Mouse (Mus musculus): Measurements from ENCODE around the gene Brinp1. TPM values are rescaled to one million over a fixed set of nuclear protein-coding genes. Genes with fewer than 3 reads are reported as not detected.

The Brinp1 gene
- total RNA-seq (2015; ENCODE audit: low replicate concordance) (not detected in 2 replicates), total RNA-seq (2017; ENCODE audit: low replicate concordance) (not detected in 2 replicates)

DNA sequence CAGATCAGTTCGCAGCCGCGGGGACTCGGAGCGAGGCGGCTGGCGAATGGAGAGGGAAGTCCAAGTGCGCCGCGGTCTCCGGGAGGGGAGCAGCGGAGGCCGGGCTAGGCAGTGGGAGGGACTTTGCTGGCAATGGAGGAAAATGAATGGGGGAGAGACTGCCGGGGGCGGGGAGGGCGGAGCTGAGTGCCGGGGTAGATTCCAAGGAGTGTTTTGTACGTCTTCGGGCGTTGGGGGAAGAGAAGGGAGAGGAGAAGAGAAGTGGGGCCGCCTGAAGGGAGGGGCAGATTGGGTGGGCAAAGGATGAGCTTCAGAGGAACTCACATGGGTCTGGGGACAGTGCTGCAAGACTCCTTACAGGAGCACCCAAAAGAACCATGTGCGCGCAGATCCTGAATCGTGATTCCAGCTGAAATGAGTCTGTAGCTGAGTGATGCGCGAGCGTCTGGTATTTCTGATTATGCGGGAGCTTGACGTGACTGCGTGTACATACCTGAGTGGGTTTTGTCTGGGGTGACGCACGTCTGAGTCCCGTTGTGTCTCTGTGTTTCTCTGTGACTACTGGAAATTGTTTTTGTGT lies at the start of gene Brinp1:
TSS of gene Brinp1 (minus strand) at position 76 of the 580 bp plus-strand sequence.
- ATAC-seq (replicated peaks; ENCODE audit: low FRiP score, poor library complexity, severe bottlenecking), result no peak

- no peak for ATAC-seq (replicated peaks; ENCODE audit: low FRiP score, poor library complexity, severe bottlenecking)
Observed at GRCm38 (mm10) chr4:68957265-68957664, 3.1 kb upstream of the Brinp1 start.

DNA sequence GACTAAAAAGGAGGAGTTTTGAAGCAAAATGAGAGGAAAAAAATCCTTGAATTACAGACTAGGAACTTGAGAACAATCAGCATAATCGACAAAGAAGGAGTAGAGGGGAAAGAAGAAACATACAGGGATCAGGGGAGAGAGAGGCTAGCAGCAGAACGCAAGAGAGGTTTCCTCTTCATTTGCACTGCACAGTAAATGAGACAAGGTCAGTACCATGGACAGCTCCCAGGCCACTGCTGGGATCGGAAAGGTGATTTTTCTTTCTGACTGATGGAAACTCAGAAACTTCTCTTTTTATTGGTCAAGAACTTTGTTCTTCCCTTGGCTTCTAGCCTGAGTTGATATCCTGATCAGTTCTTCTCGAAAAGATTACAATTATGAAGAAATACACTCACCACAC lies 1.4 kb upstream of the Brinp1 start:
- ATAC-seq (replicated peaks; ENCODE audit: low FRiP score, poor library complexity, severe bottlenecking), result no peak

GRCm38 (mm10) chr4:68953667-68954321 lies 403 bp downstream of the Brinp1 start:
- ATAC-seq (replicated peaks; ENCODE audit: low FRiP score, poor library complexity, severe bottlenecking), result no peak

DNA sequence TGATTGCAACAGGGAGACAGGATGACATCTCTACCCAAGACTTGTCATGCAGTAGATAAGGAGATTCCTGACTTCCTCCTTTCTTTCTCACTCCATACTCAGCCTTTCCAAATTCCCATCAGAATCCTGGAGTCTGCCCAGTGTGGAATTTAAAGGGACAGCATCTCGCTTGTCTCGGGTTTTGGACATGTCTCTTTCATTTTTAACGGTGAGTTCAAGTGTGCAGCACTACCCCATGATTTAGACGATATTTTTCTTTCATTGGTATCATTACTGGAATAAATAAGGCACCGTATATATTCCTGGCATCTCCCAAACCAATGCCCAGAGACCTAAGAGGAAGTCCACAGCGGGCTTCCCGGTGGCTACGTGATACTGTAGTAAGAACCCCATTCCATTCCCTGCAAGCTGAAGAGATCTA lies 1.1 kb downstream of the Brinp1 start:
- ATAC-seq (replicated peaks; ENCODE audit: low FRiP score, poor library complexity, severe bottlenecking), result no peak

DNA sequence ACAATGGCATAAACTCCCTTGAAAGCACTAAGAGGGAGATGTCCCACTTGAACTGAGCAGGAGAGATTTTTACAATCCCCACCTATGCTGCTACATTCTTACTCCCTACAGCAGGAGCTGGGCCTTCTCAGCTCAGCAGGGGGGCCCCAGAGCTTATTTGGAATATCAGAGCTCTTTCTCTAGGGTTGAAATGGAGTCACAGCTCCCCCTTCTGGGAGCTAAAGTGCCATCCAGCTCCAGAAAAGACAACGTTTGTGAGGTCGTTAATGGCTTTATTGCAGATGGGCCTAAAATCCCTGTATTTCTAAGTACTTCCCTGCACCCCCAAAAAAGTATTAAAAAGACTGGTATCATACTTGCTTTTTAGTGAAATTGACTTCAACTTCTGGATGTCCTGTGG lies 3.6 kb downstream of the Brinp1 start:
- no peak for ATAC-seq (replicated peaks; ENCODE audit: low FRiP score, poor library complexity, severe bottlenecking)

GRCm38 (mm10) chr4:68942938-68943337 lies 11.3 kb downstream of the Brinp1 start:
- no peak for ATAC-seq (replicated peaks; ENCODE audit: low FRiP score, poor library complexity, severe bottlenecking)

GRCm38 (mm10) chr4:68930022-68930421 lies 24.2 kb downstream of the Brinp1 start:
- ATAC-seq (replicated peaks; ENCODE audit: low FRiP score, poor library complexity, severe bottlenecking), result no peak

DNA sequence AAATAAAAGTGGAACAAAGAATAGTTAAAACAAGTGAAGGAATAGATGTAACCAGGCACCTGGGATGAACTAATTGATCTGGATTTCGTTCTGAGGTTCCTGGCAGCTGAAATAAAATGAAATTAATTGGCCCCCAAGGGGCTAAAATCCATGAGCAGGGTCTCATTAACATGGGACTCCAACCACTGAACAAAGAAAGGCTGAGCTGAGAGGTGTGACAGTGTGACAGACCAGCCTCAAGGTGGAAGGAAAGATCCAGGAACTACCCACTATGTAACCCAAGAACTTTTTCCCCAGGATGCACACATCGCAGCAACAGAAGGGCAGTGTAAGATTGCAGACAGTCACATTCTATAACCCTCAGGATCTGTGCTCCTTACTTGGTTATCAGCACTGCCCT lies 28.1 kb downstream of the Brinp1 start:
- ATAC-seq (replicated peaks; ENCODE audit: low FRiP score, poor library complexity, severe bottlenecking), result no peak

- no peak for ATAC-seq (replicated peaks; ENCODE audit: low FRiP score, poor library complexity, severe bottlenecking)
Observed at GRCm38 (mm10) chr4:68922944-68923343, 31.3 kb downstream of the Brinp1 start.

- ATAC-seq (replicated peaks; ENCODE audit: low FRiP score, poor library complexity, severe bottlenecking), result no peak
Observed at GRCm38 (mm10) chr4:68922504-68922903, 31.7 kb downstream of the Brinp1 start.

- ATAC-seq (replicated peaks; ENCODE audit: low FRiP score, poor library complexity, severe bottlenecking), result no peak
Observed at GRCm38 (mm10) chr4:68920127-68920526, 34.1 kb downstream of the Brinp1 start.

DNA sequence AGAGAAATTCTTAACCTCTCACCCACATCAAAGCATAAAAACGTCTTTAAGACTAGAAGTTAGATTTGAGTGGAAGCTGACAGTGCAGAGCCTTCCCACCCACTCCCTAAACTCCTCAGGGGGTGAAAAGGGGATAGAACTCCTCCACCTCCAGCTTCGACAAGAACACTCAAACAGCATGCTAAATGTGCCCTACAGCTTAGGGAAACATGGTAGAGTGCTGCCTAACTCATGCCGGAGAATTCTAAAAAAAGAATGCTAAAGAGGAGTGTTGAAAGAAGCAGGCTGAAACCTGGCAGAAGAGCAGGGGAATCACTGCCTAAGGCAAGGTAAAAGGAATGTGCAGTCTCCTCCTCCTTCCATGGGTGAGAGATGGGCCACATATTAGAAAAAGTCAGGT lies 43.3 kb downstream of the Brinp1 start:
- ATAC-seq (replicated peaks; ENCODE audit: low FRiP score, poor library complexity, severe bottlenecking), result no peak

- no peak for ATAC-seq (replicated peaks; ENCODE audit: low FRiP score, poor library complexity, severe bottlenecking)
Observed at GRCm38 (mm10) chr4:68906417-68907210, 47.6 kb downstream of the Brinp1 start.

GRCm38 (mm10) chr4:68890526-68890925 lies 63.7 kb downstream of the Brinp1 start:
- no peak for ATAC-seq (replicated peaks; ENCODE audit: low FRiP score, poor library complexity, severe bottlenecking)

DNA sequence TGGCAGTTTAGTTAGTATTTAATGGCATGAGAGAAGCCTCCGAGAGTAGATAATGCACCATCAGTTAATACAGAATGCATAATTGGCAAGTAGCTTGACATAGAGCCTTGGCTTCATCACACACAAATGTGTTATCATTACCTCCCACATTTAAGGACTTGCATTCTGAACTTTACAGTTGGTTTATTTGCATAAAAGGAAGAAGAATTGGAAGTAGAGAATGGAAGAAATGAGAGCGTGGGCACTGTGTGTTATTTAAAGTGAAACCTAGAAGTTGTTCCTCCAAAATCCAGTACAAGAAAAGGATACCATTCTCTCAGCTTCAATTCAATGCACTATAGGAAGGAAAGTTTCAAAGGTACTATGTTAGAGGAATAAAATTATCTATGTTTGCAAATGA lies 67.9 kb downstream of the Brinp1 start:
- no peak for ATAC-seq (replicated peaks; ENCODE audit: low FRiP score, poor library complexity, severe bottlenecking)

GRCm38 (mm10) chr4:68872028-68872427 lies 82.2 kb downstream of the Brinp1 start:
- ATAC-seq (replicated peaks; ENCODE audit: low FRiP score, poor library complexity, severe bottlenecking), result no peak

GRCm38 (mm10) chr4:68865135-68865767 lies 88.9 kb downstream of the Brinp1 start:
- no peak for ATAC-seq (replicated peaks; ENCODE audit: low FRiP score, poor library complexity, severe bottlenecking)

GRCm38 (mm10) chr4:68864668-68865067 lies 89.5 kb downstream of the Brinp1 start:
- no peak for ATAC-seq (replicated peaks; ENCODE audit: low FRiP score, poor library complexity, severe bottlenecking)

DNA sequence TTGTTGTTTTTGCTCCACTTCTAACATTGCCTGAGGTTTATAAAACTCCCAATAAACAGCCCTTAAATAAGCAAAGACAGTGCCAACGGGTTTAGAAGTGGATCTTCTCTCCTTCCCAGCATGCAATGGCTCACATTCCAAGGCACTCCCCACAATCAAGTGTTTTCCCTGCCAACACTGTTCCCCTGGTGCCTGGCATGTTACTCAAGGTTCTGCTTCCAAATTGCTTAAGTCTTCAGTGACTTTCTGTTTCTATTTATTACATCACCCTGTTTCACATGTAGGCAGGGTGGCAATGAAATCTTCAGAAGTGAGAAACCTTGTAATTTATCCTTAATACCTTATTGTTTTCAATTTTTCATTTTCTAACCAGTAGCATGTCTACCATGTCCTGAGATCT lies 97.3 kb downstream of the Brinp1 start:
- ATAC-seq (replicated peaks; ENCODE audit: low FRiP score, poor library complexity, severe bottlenecking), result no peak

Data from erythroid progenitor cell, adult 5-6 weeks (primary cell).